Mouse (Mus musculus) midbrain, embryonic 16.5 days (tissue): ENCODE measurements around the gene Pla2g4b. TPM values are rescaled to one million over a fixed set of nuclear protein-coding genes. Genes with fewer than 3 reads are reported as not detected.
A peak's percentile ranks its signal among the peaks of the same experiment; 100 is the strongest.

Experiments used
- ATAC-seq: fragments of 200-750 bp; cut with Nextera tagmentation; 2 replicates; pipeline ENCODE4 v1.8.0; 2017; ENCODE audit warnings: moderate TSS enrichment
- H3K27ac ChIP-seq: fragments of 300-500 bp; sonication (generic); 2 replicates; pipeline ENCODE4 v1.5.1; 2014; ENCODE audit warnings: mild to moderate bottlenecking, low read length, mixed read lengths
- H3K27me3 ChIP-seq: fragments of 300-500 bp; sonication (generic); 2 replicates; pipeline ENCODE4 v1.6.1; 2014; ENCODE audit warnings: low read depth, low read length, mixed read lengths; ENCODE audit not compliant: control insufficient read depth, insufficient read depth
- H3K36me3 ChIP-seq: fragments of 300-500 bp; sonication (generic); 2 replicates; pipeline ENCODE4 v1.6.1; 2014; ENCODE audit warnings: mild to moderate bottlenecking, low read length, moderate library complexity, mixed read lengths; ENCODE audit not compliant: control insufficient read depth, insufficient read depth
- H3K4me1 ChIP-seq: fragments of 300-500 bp; sonication (generic); 2 replicates; pipeline ENCODE4 v1.6.1; 2014; ENCODE audit warnings: mild to moderate bottlenecking, low read length, mixed read lengths; ENCODE audit not compliant: control insufficient read depth, insufficient read depth
- H3K4me2 ChIP-seq: fragments of 300-500 bp; sonication (generic); 2 replicates; pipeline ENCODE4 v1.6.1; 2014; ENCODE audit warnings: mild to moderate bottlenecking, low read length, mixed read lengths
- H3K4me3 ChIP-seq: fragments of 300-500 bp; sonication (generic); 2 replicates; pipeline ENCODE4 v1.5.1; 2014; ENCODE audit warnings: low read depth, mild to moderate bottlenecking, low read length, moderate library complexity, mixed read lengths
- H3K9ac ChIP-seq: fragments of 300-500 bp; sonication (generic); 2 replicates; pipeline ENCODE4 v1.6.1; 2014; ENCODE audit warnings: low read depth, low read length, mixed read lengths
- H3K9me3 ChIP-seq: fragments of 300-500 bp; sonication (generic); replicated peaks from 2 replicates; pipeline ENCODE4 v1.6.1; 2014; ENCODE audit warnings: mild to moderate bottlenecking, low read length, mixed read lengths; ENCODE audit not compliant: control insufficient read depth, poor library complexity, severe bottlenecking
- WGBS: fragments of 180-500 bp; shearing (Covaris S2); extraction: QIAGEN DNeasy Blood & Tissue Kit; methylation state at CpG from one replicate; pipeline ENCODE4 v1.1.7; 2014; 5-methylcytosine and 5-hydroxymethylcytosine counted together
- polyA plus RNA-seq: library from polyadenylated mRNA; unstranded; fragments of >200 nt; fragmentation: Nextera tagmentation; extraction: Ambion mirVana; gene quantifications from 2 replicates; pipeline ENCODE4 v1.2.1, GENCODE M21; 2015

The Pla2g4b gene
- polyA plus RNA-seq, 1 experiment from 2014 or later = 3.9 TPM

GRCm38 (mm10) chr2:120008672-120009071 is 24.5 kb upstream of the Pla2g4b start:
- Histone ChIP-seq H3K9ac (no peak overlapping the region), H3K27ac (no peak overlapping the region), H3K9me3 (no peaks in the 10 kb centered on the region), H3K36me3 (peaks cover 9% of the 10 kb centered on the region; the same call in 1 of the 2 replicates), H3K27me3 (no peaks in the 10 kb centered on the region), H3K4me3 (no peak overlapping the region), H3K4me2 (no peak overlapping the region), H3K4me1 (no peaks in the 10 kb centered on the region)
- ATAC-seq = no peak
- WGBS = 74% methylated on average over 4 of the region's 4 CpGs

GRCm38 (mm10) chr2:120011462-120012200 is 21.6 kb upstream of the Pla2g4b start:
- Histone ChIP-seq H3K9ac (no peak overlapping the region), H3K9me3 (no peaks in the 10 kb centered on the region), H3K27me3 (no peaks in the 10 kb centered on the region), H3K27ac (no peak overlapping the region), H3K36me3 (peaks cover 6% of the 10 kb centered on the region; the same call in 1 of the 2 replicates), H3K4me1 (no peaks in the 10 kb centered on the region), H3K4me3 (no peak overlapping the region), H3K4me2 (no peak overlapping the region)
- 79% methylated on average over 8 of the region's 8 CpGs for WGBS
- ATAC-seq = no peak

GRCm38 (mm10) chr2:120012924-120013323 is 20.3 kb upstream of the Pla2g4b start:
- no peak overlapping the region for H3K4me2 ChIP-seq
- 91% methylated on average over 13 of the region's 13 CpGs for WGBS
- peaks cover 6% of the 10 kb centered on the region; the same call in 1 of the 2 replicates for H3K36me3 ChIP-seq
- H3K27ac ChIP-seq = no peak overlapping the region
- H3K27me3 ChIP-seq = no peaks in the 10 kb centered on the region
- no peak overlapping the region for H3K9ac ChIP-seq
- no peaks in the 10 kb centered on the region for H3K9me3 ChIP-seq
- ATAC-seq = no peak
- H3K4me1 ChIP-seq = no peaks in the 10 kb centered on the region
- no peak overlapping the region for H3K4me3 ChIP-seq

GRCm38 (mm10) chr2:120013831-120014486 is 19.3 kb upstream of the Pla2g4b start:
- Histone ChIP-seq H3K36me3 (peaks cover 8% of the 10 kb centered on the region; the same call in 1 of the 2 replicates), H3K9me3 (no peaks in the 10 kb centered on the region), H3K4me1 (no peaks in the 10 kb centered on the region), H3K9ac (no peak overlapping the region), H3K4me2 (no peak overlapping the region), H3K27ac (no peak overlapping the region), H3K4me3 (no peak overlapping the region), H3K27me3 (no peaks in the 10 kb centered on the region)
- no peak for ATAC-seq
- 91% methylated on average over 2 of the region's 2 CpGs for WGBS

- Histone ChIP-seq H3K27ac (no peak overlapping the region), H3K4me1 (no peaks in the 10 kb centered on the region), H3K36me3 (peaks cover 14% of the 10 kb centered on the region; the same call in 1 of the 2 replicates), H3K9ac (no peak overlapping the region), H3K4me3 (no peak overlapping the region), H3K27me3 (no peaks in the 10 kb centered on the region), H3K9me3 (no peaks in the 10 kb centered on the region), H3K4me2 (no peak overlapping the region)
- no peak for ATAC-seq
- WGBS = 96% methylated on average over 4 of the region's 4 CpGs
These were observed 17.3 kb upstream of the Pla2g4b start for GRCm38 (mm10) chr2:120015882-120016281.

- H3K36me3 ChIP-seq = peaks cover 25% of the 10 kb centered on the region
- H3K27ac ChIP-seq = no peak overlapping the region
- ATAC-seq = no peak
- no peaks in the 10 kb centered on the region for H3K4me1 ChIP-seq
- WGBS = 88% methylated on average over 12 of the region's 12 CpGs
- H3K9ac ChIP-seq = no peak overlapping the region
- no peaks in the 10 kb centered on the region for H3K27me3 ChIP-seq
- H3K4me3 ChIP-seq = no peak overlapping the region
- no peak overlapping the region for H3K4me2 ChIP-seq
- H3K9me3 ChIP-seq = no peaks in the 10 kb centered on the region
These were observed 15.6 kb upstream of the Pla2g4b start for GRCm38 (mm10) chr2:120017599-120017998.

- Histone ChIP-seq H3K4me1 (peaks cover 14% of the 10 kb centered on the region), H3K27ac (no peak overlapping the region), H3K9me3 (no peaks in the 10 kb centered on the region), H3K4me2 (no peak overlapping the region), H3K36me3 (peaks cover 27% of the 10 kb centered on the region), H3K9ac (no peak overlapping the region), H3K4me3 (no peak overlapping the region), H3K27me3 (no peaks in the 10 kb centered on the region)
- no peak for ATAC-seq
- 88% methylated on average over 5 of the region's 5 CpGs for WGBS
These were observed 8.9 kb upstream of the Pla2g4b start for GRCm38 (mm10) chr2:120024337-120024736.

GRCm38 (mm10) chr2:120026984-120027949 is 6.0 kb upstream of the Pla2g4b start, which contains the start of the genes Jmjd7 and Gm28042:
TSS of gene Jmjd7 (plus strand) at chr2:120027483.
TSS of gene Gm28042 (plus strand) at chr2:120027493.
- 5% methylated on average over 50 of the region's 50 CpGs for WGBS
- peak within 1 kb of the TSS; percentile 69 for H3K4me3 ChIP-seq
- peak within 1 kb of the TSS; percentile 81 for H3K9ac ChIP-seq
- H3K27ac ChIP-seq = peak within 1 kb of the TSS; percentile 90
- H3K9me3 ChIP-seq = no peaks in the 10 kb centered on the region
- no peaks in the 10 kb centered on the region for H3K27me3 ChIP-seq
- peak within 1 kb of the TSS; percentile 59 for H3K4me2 ChIP-seq
- peaks cover 14% of the 10 kb centered on the region for H3K36me3 ChIP-seq
- peak; percentile 92 for ATAC-seq
- peaks cover 14% of the 10 kb centered on the region for H3K4me1 ChIP-seq
